Mouse (Mus musculus) heart, embryonic 11.5 days (tissue): ENCODE data around the gene Mesp2. TPM values are rescaled to one million over a fixed set of nuclear protein-coding genes. Genes with fewer than 3 reads are reported as not detected.

ENCODE experiments used
- ATAC-seq: fragments of 200-750 bp; cut with Nextera tagmentation; replicated peaks from 2 replicates; pipeline ENCODE4 v1.8.0; 2017; ENCODE audit warnings: moderate library complexity; ENCODE audit not compliant: insufficient number of reproducible peaks, low FRiP score, low TSS enrichment
- H3K27ac ChIP-seq: fragments of 300-500 bp; sonication (generic); 2 replicates; pipeline ENCODE4 v1.5.1; 2014; ENCODE audit warnings: mild to moderate bottlenecking, low read depth, low read length
- H3K27me3 ChIP-seq: fragments of 300-500 bp; sonication (generic); 2 replicates; pipeline ENCODE4 v1.6.1; 2014; ENCODE audit warnings: mild to moderate bottlenecking, low read length, mixed read lengths; ENCODE audit not compliant: control insufficient read depth, insufficient read depth
- H3K36me3 ChIP-seq: fragments of 300-500 bp; sonication (generic); 2 replicates; pipeline ENCODE4 v1.6.1; 2014; ENCODE audit warnings: mild to moderate bottlenecking, low read length, moderate library complexity, mixed read lengths; ENCODE audit not compliant: control insufficient read depth, insufficient read depth
- H3K4me1 ChIP-seq: fragments of 300-500 bp; sonication (generic); 2 replicates; pipeline ENCODE4 v1.6.1; 2014; ENCODE audit warnings: low read length; ENCODE audit not compliant: control insufficient read depth, insufficient read depth
- H3K4me2 ChIP-seq: fragments of 300-500 bp; sonication (generic); 2 replicates; pipeline ENCODE4 v1.6.1; 2014; ENCODE audit warnings: mild to moderate bottlenecking, moderate library complexity
- H3K4me3 ChIP-seq: fragments of 300-500 bp; sonication (generic); 2 replicates; pipeline ENCODE4 v1.5.1; 2014; ENCODE audit warnings: low read depth, low read length
- H3K9ac ChIP-seq: fragments of 300-500 bp; sonication (generic); 2 replicates; pipeline ENCODE4 v1.6.1; 2014; ENCODE audit warnings: mild to moderate bottlenecking, low read depth, low read length, moderate library complexity
- H3K9me3 ChIP-seq: fragments of 300-500 bp; sonication (generic); replicated peaks from 2 replicates; pipeline ENCODE4 v1.6.1; 2016; ENCODE audit warnings: low read length; ENCODE audit not compliant: control insufficient read depth
- WGBS: fragments of 180-500 bp; shearing (Covaris S2); extraction: QIAGEN DNeasy Blood & Tissue Kit; methylation state at CpG from one replicate; pipeline ENCODE4 v1.1.7; 2014; ENCODE audit not compliant: insufficient replicate concordance; 5-methylcytosine and 5-hydroxymethylcytosine counted together
- polyA plus RNA-seq: library from polyadenylated mRNA; unstranded; fragments of >200 nt; fragmentation: Nextera tagmentation; extraction: Ambion mirVana; gene quantifications from 2 replicates; pipeline ENCODE4 v1.2.1, GENCODE M21; 2014

Mesp2 gene
- polyA plus RNA-seq, 1 experiment from 2014 or later = 0.67 TPM

GRCm38 (mm10) chr7:79819996-79820395 is 9.5 kb downstream of the Mesp2 start:
- peaks cover 4% of the 10 kb centered on the region; the same call in 1 of the 2 replicates for H3K36me3 ChIP-seq
- H3K27me3 ChIP-seq = no peaks in the 10 kb centered on the region
- no peak overlapping the region for H3K27ac ChIP-seq
- no peak for ATAC-seq
- H3K4me3 ChIP-seq = no peak overlapping the region
- H3K9ac ChIP-seq = no peak overlapping the region
- no peak overlapping the region for H3K4me2 ChIP-seq
- no peaks in the 10 kb centered on the region for H3K9me3 ChIP-seq
- peaks cover 20% of the 10 kb centered on the region for H3K4me1 ChIP-seq
- 44% methylated on average over 11 of the region's 11 CpGs for WGBS

DNA sequence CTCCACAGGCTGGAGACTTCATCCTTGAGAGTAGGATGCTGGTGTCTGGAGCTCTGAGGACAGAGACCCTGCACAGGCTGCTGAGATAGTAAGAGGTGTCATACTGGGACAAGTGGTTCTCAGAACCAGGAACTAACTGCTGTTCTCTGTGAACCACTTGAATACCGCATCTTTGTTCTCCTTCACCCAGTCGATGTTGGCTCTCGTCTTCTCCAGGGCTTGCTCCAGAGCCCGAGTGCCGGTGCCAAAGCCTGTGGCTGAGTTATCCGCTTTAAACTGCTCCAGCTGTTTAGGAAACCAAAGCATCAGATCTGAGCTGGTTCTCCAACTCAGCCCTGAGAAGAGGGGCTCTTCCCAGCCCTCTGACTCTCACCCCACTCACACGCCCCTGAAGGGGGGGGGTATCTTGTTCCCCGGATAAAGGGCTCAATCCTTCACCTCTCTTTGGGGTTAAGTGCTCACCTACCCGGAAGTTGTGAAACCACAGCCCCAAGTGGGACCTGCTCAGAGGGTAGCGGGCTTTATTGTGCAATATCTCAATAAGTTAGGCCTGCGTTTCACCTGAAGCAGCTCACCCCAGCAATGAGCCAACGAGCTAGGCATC is 11.7 kb downstream of the Mesp2 start:
- H3K4me1 ChIP-seq = peaks cover 20% of the 10 kb centered on the region
- H3K27ac ChIP-seq = no peak overlapping the region
- no peaks in the 10 kb centered on the region for H3K27me3 ChIP-seq
- H3K9ac ChIP-seq = no peak overlapping the region; the same call in 1 of the 2 replicates
- ATAC-seq = no peak
- H3K36me3 ChIP-seq = peaks cover 4% of the 10 kb centered on the region; the same call in 1 of the 2 replicates
- no peaks in the 10 kb centered on the region for H3K9me3 ChIP-seq
- no peak overlapping the region for H3K4me2 ChIP-seq
- H3K4me3 ChIP-seq = no peak overlapping the region
- WGBS = 73% methylated on average over 12 of the region's 12 CpGs

GRCm38 (mm10) chr7:79828341-79828740 is 17.8 kb downstream of the Mesp2 start:
- Histone ChIP-seq H3K27me3 (no peaks in the 10 kb centered on the region), H3K4me1 (no peaks in the 10 kb centered on the region), H3K36me3 (peaks cover 4% of the 10 kb centered on the region; the same call in 1 of the 2 replicates), H3K9ac (no peak overlapping the region), H3K9me3 (no peaks in the 10 kb centered on the region), H3K27ac (no peak overlapping the region), H3K4me2 (no peak overlapping the region), H3K4me3 (no peak overlapping the region)
- no peak for ATAC-seq
- WGBS = 75% methylated on average over 3 of the region's 3 CpGs

GRCm38 (mm10) chr7:79831145-79831544 is 20.6 kb downstream of the Mesp2 start:
- peak overlapping the region; percentile 62; the same call in 1 of the 2 replicates for H3K27ac ChIP-seq
- no peak overlapping the region for H3K4me3 ChIP-seq
- H3K9ac ChIP-seq = no peak overlapping the region
- ATAC-seq = no peak
- H3K36me3 ChIP-seq = no peaks in the 10 kb centered on the region
- no peaks in the 10 kb centered on the region for H3K27me3 ChIP-seq
- no peak overlapping the region for H3K4me2 ChIP-seq
- 61% methylated on average over 6 of the region's 6 CpGs for WGBS
- H3K4me1 ChIP-seq = no peaks in the 10 kb centered on the region
- no peaks in the 10 kb centered on the region for H3K9me3 ChIP-seq

GRCm38 (mm10) chr7:79831585-79831984 is 21.1 kb downstream of the Mesp2 start:
- no peak for ATAC-seq

GRCm38 (mm10) chr7:79832980-79833379 is 22.5 kb downstream of the Mesp2 start:
- Histone ChIP-seq H3K4me2 (no peak overlapping the region), H3K27me3 (no peaks in the 10 kb centered on the region), H3K4me3 (no peak overlapping the region), H3K9ac (no peak overlapping the region), H3K36me3 (no peaks in the 10 kb centered on the region), H3K9me3 (no peaks in the 10 kb centered on the region), H3K27ac (no peak overlapping the region), H3K4me1 (no peaks in the 10 kb centered on the region)
- ATAC-seq = no peak

More at GRCm38 (mm10) chr7:79831585-79831984, 21.1 kb downstream of the Mesp2 start:
- Histone ChIP-seq H3K36me3 (no peaks in the 10 kb centered on the region), H3K4me2 (no peak overlapping the region), H3K4me1 (no peaks in the 10 kb centered on the region), H3K9me3 (no peaks in the 10 kb centered on the region), H3K9ac (no peak overlapping the region), H3K27me3 (no peaks in the 10 kb centered on the region), H3K4me3 (no peak overlapping the region), H3K27ac (peak overlapping the region; percentile 62; the same call in 1 of the 2 replicates)
- WGBS = 54% methylated on average over 6 of the region's 6 CpGs

DNA sequence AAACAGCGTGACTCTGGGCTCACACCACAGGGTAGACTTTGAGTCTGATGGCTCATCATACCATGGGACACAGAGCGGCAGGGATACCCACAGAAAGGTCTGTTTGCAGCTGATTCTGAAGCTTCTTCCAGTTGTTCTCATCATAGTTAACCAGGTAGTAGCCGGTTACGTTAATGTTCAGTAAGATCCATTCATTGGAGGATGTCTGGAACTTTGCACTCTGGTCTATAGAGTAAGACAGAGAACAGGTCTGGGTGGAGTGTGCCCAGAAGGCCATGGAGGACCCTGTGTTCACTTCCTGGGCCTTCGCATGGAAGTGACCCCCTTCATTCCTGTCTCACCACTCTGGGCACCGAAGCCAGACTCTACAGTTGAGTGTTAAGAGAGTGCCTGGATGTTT is 24.7 kb downstream of the Mesp2 start:
- Histone ChIP-seq H3K9ac (no peak overlapping the region), H3K4me3 (no peak overlapping the region), H3K9me3 (no peaks in the 10 kb centered on the region), H3K4me1 (no peaks in the 10 kb centered on the region), H3K36me3 (no peaks in the 10 kb centered on the region), H3K27ac (no peak overlapping the region), H3K27me3 (no peaks in the 10 kb centered on the region), H3K4me2 (no peak overlapping the region)
- WGBS = 88% methylated on average over 6 of the region's 6 CpGs
- no peak for ATAC-seq

- H3K27me3 ChIP-seq = no peaks in the 10 kb centered on the region
- H3K4me2 ChIP-seq = no peak overlapping the region
- 53% methylated on average over 2 of the region's 2 CpGs for WGBS
Observed at GRCm38 (mm10) chr7:79837247-79837646, 26.7 kb downstream of the Mesp2 start.

GRCm38 (mm10) chr7:79842163-79842562 is 31.6 kb downstream of the Mesp2 start:
- Histone ChIP-seq H3K27me3 (peaks cover 5% of the 10 kb centered on the region; the same call in 1 of the 2 replicates), H3K4me1 (peaks cover 11% of the 10 kb centered on the region), H3K27ac (no peak overlapping the region), H3K4me3 (no peak overlapping the region), H3K4me2 (no peak overlapping the region), H3K36me3 (no peaks in the 10 kb centered on the region), H3K9me3 (no peaks in the 10 kb centered on the region), H3K9ac (no peak overlapping the region)
- 65% methylated on average over 7 of the region's 7 CpGs for WGBS
- no peak for ATAC-seq

More at GRCm38 (mm10) chr7:79837247-79837646, 26.7 kb downstream of the Mesp2 start:
- H3K9ac ChIP-seq = no peak overlapping the region
- H3K9me3 ChIP-seq = no peaks in the 10 kb centered on the region
- no peak for ATAC-seq
- H3K4me3 ChIP-seq = no peak overlapping the region
- no peak overlapping the region for H3K27ac ChIP-seq
- H3K36me3 ChIP-seq = no peaks in the 10 kb centered on the region
- no peaks in the 10 kb centered on the region for H3K4me1 ChIP-seq
